Mouse (Mus musculus) right cerebral cortex, postnatal 4 days (tissue): ENCODE results near the gene Tigd4.
A peak's percentile ranks its signal among the peaks of the same experiment; 100 is the strongest.
"Not testable (repeated sequence)": the region's sequence is repeated elsewhere in the genome, so short reads cannot be mapped to it uniquely, and the experiment has no call there.

ENCODE experiments used
- DNase-seq: peaks from one replicate; pipeline ENCODE4 v3.0.0-alpha.2; 2022

The Tigd4 gene

GRCm38 (mm10) chr3:84593274-84593673 is at the start of gene Tigd4:
Tigd4 (plus strand) TSS chr3:84593574.
- no peak for DNase-seq

- DNase-seq, result no peak
Measured at GRCm38 (mm10) chr3:84547177-84547576, 46.2 kb upstream of the Tigd4 start.

GRCm38 (mm10) chr3:84555780-84556179 is 37.6 kb upstream of the Tigd4 start:
- no peak for DNase-seq

- no peak for DNase-seq
Measured at GRCm38 (mm10) chr3:84558301-84558700, 35.1 kb upstream of the Tigd4 start.

- DNase-seq, result not testable (repeated sequence)
Measured at GRCm38 (mm10) chr3:84562911-84563310, 30.5 kb upstream of the Tigd4 start.

GRCm38 (mm10) chr3:84563415-84563814 is 30.0 kb upstream of the Tigd4 start:
- no peak for DNase-seq

GRCm38 (mm10) chr3:84568540-84568939 is 24.8 kb upstream of the Tigd4 start:
- DNase-seq, result no peak

- DNase-seq, result no peak
Measured at GRCm38 (mm10) chr3:84569587-84569986, 23.8 kb upstream of the Tigd4 start.

GRCm38 (mm10) chr3:84570501-84570900 is 22.9 kb upstream of the Tigd4 start:
- DNase-seq, result no peak

- no peak for DNase-seq
Measured at GRCm38 (mm10) chr3:84580716-84581115, 12.7 kb upstream of the Tigd4 start.

GRCm38 (mm10) chr3:84581696-84582022 is 11.7 kb upstream of the Tigd4 start:
- DNase-seq, result no peak

- peak; percentile 93 for DNase-seq
Measured at GRCm38 (mm10) chr3:84582023-84582912, 11.1 kb upstream of the Tigd4 start, which contains the start of gene Arfip1. Arfip1 (minus strand) TSS chr3:84582625.

GRCm38 (mm10) chr3:84582913-84583276 is 10.5 kb upstream of the Tigd4 start:
- no peak for DNase-seq

- DNase-seq, result no peak
Measured at GRCm38 (mm10) chr3:84586736-84587135, 6.6 kb upstream of the Tigd4 start.

GRCm38 (mm10) chr3:84594894-84595676 is 1.7 kb downstream of the Tigd4 start:
- DNase-seq, result peak; percentile 19

GRCm38 (mm10) chr3:84595677-84596234 is 2.4 kb downstream of the Tigd4 start:
- DNase-seq, result no peak

- no peak for DNase-seq
Measured at GRCm38 (mm10) chr3:84597996-84598734, 4.8 kb downstream of the Tigd4 start.

- no peak for DNase-seq
Measured at GRCm38 (mm10) chr3:84598756-84599155, 5.4 kb downstream of the Tigd4 start.

- no peak for DNase-seq
Measured at GRCm38 (mm10) chr3:84601870-84602495, 8.6 kb downstream of the Tigd4 start.

GRCm38 (mm10) chr3:84602759-84603158 is 9.4 kb downstream of the Tigd4 start:
- DNase-seq, result no peak

- DNase-seq, result no peak
Measured at GRCm38 (mm10) chr3:84603212-84603611, 9.8 kb downstream of the Tigd4 start.

- no peak for DNase-seq
Measured at GRCm38 (mm10) chr3:84610183-84610710, 16.9 kb downstream of the Tigd4 start.
